Mouse (Mus musculus) ovary, adult 18-20 months (tissue): ENCODE results near the gene Gm5089.
"Not testable (repeated sequence)": the region's sequence is repeated elsewhere in the genome, so short reads cannot be mapped to it uniquely, and the experiment has no call there.

ENCODE experiments used
- DNase-seq: peaks from one replicate; pipeline ENCODE4 v3.0.0; 2022; ENCODE audit warnings: low spot score, mixed read lengths

Gene Gm5089

GRCm38 (mm10) chr14:122463734-122464341, 12.9 kb upstream of the Gm5089 start:
- not testable (repeated sequence) for DNase-seq

- DNase-seq, result no peak
These were observed 12.3 kb upstream of the Gm5089 start for GRCm38 (mm10) chr14:122463080-122463691.

GRCm38 (mm10) chr14:122462689-122463079, 11.8 kb upstream of the Gm5089 start:
- DNase-seq, result no peak

GRCm38 (mm10) chr14:122461966-122462365, 11.1 kb upstream of the Gm5089 start:
- no peak for DNase-seq

GRCm38 (mm10) chr14:122461500-122461899, 10.6 kb upstream of the Gm5089 start:
- no peak for DNase-seq

- DNase-seq, result no peak
These were observed 9.3 kb upstream of the Gm5089 start for GRCm38 (mm10) chr14:122460226-122460625.

GRCm38 (mm10) chr14:122459776-122460175, 8.9 kb upstream of the Gm5089 start:
- no peak for DNase-seq

- not testable (repeated sequence) for DNase-seq
These were observed 8.4 kb upstream of the Gm5089 start for GRCm38 (mm10) chr14:122459332-122459731.

GRCm38 (mm10) chr14:122455562-122455958, 4.6 kb upstream of the Gm5089 start:
- DNase-seq, result no peak

GRCm38 (mm10) chr14:122454901-122455561, 4.1 kb upstream of the Gm5089 start:
- DNase-seq, result no peak

GRCm38 (mm10) chr14:122453996-122454738, 3.3 kb upstream of the Gm5089 start:
- no peak for DNase-seq

GRCm38 (mm10) chr14:122453388-122453995, 2.6 kb upstream of the Gm5089 start:
- DNase-seq, result no peak

GRCm38 (mm10) chr14:122452701-122453387, 1.9 kb upstream of the Gm5089 start:
- no peak for DNase-seq

- no peak for DNase-seq
These were observed 733 bp upstream of the Gm5089 start for GRCm38 (mm10) chr14:122451551-122452145.

GRCm38 (mm10) chr14:122449601-122450495, 1.1 kb downstream of the Gm5089 start:
- no peak for DNase-seq

- DNase-seq, result no peak
These were observed 14.1 kb downstream of the Gm5089 start for GRCm38 (mm10) chr14:122436850-122437249.

GRCm38 (mm10) chr14:122434039-122434438, 16.9 kb downstream of the Gm5089 start:
- no peak for DNase-seq

- DNase-seq, result no peak
These were observed 18.4 kb downstream of the Gm5089 start for GRCm38 (mm10) chr14:122432558-122432957.

- no peak for DNase-seq
These were observed 23.3 kb downstream of the Gm5089 start for GRCm38 (mm10) chr14:122427654-122428053.

GRCm38 (mm10) chr14:122427204-122427560, 23.7 kb downstream of the Gm5089 start:
- DNase-seq, result no peak
